Mouse (Mus musculus) olfactory bulb, adult 2 months (tissue): ENCODE measurements around the gene Srrm2.

Experiments
- CTCF ChIP-seq: fragments of 200-500 bp; IDR thresholded peaks from 2 replicates; pipeline ENCODE4 v1.5.1; 2012; ENCODE audit warnings: low read depth, mild to moderate bottlenecking, low read length, moderate library complexity; ENCODE audit not compliant: insufficient read depth
- POLR2A ChIP-seq: fragments of 200-500 bp; IDR thresholded peaks from 2 replicates; pipeline ENCODE4 v1.6.1; 2012; ENCODE audit warnings: mild to moderate bottlenecking, low read depth, low read length, moderate library complexity; ENCODE audit not compliant: insufficient read depth

DNA sequence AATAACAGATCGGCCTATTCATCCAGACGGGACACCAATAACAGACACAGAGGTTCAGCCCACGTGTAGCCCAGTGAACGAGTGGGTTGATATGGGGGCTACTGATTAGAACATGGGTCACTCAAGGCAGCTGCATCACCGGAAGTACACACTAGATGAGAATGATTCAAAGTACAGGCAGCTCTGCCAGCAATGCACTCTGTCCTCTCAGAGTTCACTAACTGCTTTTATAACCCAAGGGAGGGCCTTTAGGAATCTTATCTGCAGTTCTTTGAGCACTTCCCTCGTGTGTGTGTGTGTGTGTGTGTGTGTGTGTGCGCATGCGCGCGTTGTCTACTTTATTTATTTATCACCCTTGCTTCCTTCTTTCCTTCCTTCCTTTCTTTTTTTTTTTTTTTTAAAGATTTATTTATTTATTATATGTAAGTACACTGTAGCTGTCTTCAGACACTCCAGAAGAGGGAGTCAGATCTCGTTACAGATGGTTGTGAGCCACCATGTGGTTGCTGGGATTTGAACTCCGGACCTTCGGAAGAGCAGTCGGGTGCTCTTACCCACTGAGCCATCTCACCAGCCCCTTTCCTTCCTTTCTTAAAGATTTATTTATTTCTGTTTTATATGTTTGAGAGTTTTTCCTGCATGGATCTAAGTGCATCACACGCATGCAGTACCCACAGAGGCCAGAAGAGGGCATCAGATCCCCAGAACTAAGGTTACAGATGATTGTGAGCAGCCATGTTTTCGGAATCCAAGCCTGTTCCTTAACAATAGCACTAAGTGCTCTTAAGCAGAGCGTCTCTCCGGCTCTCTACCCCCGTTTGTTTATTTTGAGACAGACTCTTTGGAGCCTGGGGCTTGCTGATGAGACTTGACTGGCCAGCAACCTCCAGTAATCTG is 60.8 kb downstream of the Srrm2 start:
- TF ChIP-seq CTCF (no peak), POLR2A (no peak)
